Mouse (Mus musculus) A20 (cell line): Measurements from ENCODE around the gene Tpra1.

Experiments
- DNase-seq: peaks from one replicate; pipeline ENCODE4 v3.0.0-alpha.2; 2011; ENCODE audit warnings: low read depth, low spot score

Gene Tpra1

DNA sequence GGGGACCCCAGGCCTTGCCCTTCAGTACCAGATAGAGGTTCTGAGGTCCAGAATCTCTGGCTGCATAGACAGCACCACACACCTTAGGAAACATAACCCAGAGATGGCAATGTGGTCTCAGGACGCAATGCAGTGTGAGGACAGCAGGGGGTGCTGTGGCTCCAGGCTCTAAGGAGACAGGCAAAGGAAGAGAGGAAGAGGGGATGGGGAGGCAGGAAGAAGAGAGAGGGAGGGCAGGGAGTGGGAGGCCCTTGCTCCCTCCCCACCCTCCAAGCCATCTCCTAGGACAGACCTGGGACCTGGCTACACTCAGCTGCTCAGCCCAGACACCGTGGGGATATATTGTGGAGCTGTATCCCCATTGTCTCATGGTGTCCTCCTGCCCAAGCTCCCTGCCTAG, 25.5 kb downstream of the Tpra1 start:
- peak; percentile 65 for DNase-seq

DNA sequence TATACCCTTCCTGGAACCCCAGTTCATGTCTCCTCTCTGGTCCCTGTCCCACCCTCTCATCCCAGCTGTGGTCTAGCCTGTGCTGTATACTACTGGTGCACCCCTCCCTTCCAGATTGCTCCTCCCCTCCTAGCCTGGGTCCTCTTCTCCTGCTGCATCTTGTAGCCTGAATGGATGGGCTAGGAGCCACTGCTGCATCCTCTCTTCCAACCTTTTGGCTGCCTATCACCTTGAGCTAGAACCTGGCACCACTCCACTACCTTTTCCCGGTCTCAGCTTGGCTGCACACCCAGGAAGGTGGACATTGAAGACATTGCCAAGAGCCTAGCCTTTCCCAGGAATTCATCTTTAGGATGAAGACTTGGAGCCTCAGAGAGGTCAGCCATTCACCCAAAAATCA, 26.0 kb downstream of the Tpra1 start:
- no peak for DNase-seq

GRCm38 (mm10) chr6:88928576-88928975, 26.5 kb downstream of the Tpra1 start:
- no peak for DNase-seq

GRCm38 (mm10) chr6:88929451-88929850, 27.4 kb downstream of the Tpra1 start:
- DNase-seq: no peak

DNA sequence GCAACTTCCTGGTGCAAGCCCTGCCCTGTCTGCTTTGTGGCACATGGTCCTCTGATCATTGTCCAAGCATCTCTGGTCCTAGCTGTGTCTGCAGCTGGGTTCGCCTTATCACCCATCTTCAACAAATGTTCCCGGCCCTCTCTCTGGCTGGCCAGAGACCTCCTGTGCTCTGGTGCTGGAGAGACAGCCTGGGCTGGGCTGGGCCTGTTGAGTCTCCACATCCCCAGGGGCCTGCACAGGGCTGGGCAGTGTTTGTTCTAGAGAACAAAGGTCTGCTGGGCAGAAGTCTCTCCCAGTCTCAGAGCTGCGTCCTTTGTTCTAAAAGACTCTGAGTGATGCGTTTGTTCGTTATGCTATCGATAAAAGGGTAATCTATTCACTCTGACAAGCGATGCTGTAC, 28.0 kb downstream of the Tpra1 start:
- no peak for DNase-seq

DNA sequence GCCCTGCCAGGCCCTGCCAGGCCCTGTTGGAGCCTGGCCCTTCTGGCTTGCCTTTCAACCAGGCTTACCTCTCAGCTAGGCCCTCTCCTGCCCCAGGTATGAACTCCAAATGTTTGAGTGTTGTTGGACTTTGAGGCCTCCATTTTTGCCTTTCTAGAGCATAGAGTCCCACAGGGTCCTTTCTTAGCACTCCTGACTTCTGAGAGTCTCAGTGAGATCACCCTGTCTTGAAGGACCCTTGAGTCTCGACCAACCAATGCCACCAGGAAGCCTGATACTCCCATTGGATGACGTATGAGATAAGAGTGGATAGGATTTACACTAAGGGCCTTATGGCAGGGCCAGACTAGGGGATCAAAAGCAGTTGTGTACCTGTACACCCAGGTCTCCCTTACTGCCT, 29.4 kb downstream of the Tpra1 start:
- DNase-seq: no peak

DNA sequence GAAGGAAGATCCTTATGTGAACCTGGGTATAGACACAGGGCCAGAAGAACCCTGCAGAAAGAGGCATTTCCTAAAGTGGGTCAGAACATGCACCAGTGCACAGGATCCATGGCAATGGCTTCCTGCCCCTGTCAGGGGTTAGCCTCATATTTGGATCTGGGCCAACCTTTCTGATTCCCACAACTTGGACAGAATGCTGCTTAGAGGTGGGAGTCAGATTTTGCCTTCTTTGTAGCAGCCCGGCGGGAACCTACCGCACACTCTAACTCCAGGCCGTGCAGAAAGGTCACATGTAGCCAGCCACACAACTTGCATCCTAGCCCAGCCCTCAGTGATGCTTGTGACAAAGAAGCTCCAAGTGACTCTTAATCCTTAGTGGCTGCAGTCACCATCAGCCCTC, 32.1 kb downstream of the Tpra1 start:
- DNase-seq: no peak

DNA sequence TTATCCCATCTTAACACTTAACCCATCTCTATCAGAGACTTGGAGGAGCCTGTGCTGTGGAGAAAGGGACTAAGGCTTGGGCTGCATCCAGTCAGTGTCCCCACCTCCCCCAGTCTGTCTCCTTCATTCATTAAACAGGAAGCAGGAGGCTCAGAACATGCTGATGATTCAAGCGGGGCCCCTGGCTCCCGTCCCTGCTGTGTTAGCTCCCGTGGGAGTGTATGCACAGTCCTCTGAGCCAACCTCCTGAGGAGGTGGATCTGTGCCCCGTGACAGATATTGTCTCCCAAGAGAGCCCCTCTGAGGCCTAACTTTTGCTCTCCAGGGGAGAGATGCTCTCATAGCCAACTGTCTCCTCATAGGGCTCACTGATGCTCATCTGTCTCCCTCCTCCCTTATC, 32.8 kb downstream of the Tpra1 start:
- DNase-seq: no peak

- peak; percentile 85 for DNase-seq
Measured at GRCm38 (mm10) chr6:88935735-88936276, 33.8 kb downstream of the Tpra1 start.

DNA sequence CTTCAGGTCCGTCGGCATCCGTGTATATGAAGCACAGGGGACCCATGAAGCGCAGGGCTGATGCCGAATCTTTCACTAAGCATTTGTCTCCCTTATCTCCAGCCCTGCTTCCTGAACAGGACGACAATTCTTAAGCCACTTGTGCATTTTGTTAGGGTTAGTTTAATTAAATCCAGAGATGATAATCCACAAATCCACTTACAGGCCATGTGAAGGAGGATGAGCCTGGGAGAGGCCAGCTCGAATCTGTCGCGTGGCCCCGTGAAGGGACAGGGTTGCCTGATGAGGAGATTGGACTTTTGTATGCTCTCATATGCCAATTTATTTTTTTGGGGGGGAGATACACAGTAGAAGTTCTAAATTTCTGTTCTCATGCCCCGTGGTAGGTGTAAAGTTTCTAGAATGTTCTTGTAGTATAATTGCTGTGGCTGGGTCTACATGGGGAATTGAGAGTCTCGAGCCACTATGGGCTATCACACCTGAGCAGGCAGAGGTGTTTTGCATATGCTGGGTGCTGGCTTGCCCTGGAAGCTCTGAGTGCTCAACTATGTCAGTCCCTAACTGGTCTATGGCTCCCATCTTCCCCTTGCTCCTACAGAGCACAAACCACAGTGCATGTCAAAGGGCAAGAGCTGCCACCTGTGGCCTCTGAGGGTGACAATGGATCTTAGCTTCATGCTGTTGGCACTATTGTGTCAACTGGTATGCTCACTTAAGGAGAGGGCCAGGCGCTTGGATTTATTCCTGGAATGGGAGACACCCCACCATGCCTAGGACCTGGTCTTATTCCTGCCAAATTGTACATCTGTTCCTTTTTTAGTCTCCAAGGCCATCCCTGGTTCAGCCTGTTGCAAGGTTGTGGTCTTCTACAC, 34.5 kb downstream of the Tpra1 start:
- peak; percentile 89 for DNase-seq

GRCm38 (mm10) chr6:88937214-88937549, 35.1 kb downstream of the Tpra1 start:
- no peak for DNase-seq

DNA sequence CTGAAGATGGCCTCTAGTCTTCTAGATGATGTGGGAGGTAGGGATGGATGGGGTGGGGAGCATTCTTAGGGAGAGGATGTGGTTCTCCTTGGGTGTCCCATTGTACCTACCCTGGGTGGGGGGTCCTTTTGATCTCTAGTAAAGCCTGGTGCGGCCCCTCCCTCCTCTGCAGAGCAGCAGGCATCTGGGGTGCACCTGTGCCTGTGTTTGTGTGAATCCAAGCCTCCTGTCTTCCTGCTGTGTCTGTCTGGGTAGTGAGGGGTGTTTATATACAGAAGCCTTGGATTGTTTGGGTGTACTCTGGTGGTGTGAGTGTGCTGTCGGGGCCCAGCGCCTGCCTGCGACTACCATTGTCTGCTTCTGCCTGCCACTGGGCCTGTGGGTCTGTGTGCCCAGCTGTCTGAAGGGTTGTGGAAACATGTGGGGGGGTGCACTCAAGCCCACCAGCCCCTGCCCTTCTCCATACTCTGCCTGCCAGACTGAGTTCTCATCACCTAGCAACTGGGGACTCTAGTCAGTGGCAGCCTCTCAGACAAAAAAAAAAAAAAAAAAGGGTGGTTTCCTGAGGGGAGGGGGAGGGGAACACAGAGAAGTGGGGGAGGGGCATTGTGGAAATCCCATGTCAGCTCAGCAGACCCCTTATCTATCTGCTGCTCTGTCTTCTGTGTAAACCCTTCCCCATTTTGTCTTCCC, 36.1 kb downstream of the Tpra1 start:
- DNase-seq: peak; percentile 78

- no peak for DNase-seq
Measured at GRCm38 (mm10) chr6:88938664-88939055, 36.6 kb downstream of the Tpra1 start.

DNA sequence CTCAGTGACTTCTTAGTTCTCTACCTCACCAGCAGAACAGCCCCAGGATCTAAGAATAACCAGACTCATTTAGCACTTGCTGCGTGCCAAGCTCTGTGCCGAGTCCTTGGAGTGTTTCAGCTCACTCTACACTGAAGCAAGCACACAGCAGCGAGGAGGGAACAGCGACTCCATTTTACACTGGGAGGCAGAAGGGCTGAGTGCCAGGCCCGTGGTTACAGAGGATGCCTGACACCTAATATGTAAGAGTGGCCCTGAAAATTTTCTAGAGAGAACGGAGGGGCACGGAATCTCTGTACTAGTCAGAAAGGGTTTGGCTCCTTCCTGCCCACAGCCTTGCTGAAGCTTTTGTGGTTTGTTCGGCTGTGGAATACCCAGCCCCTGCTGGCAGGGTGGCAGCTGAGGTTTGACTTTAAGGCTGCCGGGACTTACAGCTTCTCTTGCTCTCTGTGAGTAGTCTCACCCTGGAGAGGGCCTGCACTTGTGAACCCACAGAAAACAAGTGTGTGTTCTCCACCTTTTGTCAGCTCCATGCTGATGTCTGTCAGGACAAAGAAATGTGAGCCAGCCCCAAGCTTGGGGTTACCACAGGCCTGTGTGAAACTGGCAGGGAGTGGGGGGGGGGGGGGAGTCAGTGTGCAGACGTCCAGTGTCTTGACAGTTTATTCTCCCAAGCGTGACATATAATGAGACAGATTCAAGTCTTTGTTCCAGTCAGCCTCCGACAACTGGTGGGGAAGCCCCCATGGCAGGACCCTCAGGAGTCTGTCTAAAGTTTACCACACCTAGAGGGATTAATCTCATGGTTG, 37.4 kb downstream of the Tpra1 start:
- peak; percentile 79 for DNase-seq

DNA sequence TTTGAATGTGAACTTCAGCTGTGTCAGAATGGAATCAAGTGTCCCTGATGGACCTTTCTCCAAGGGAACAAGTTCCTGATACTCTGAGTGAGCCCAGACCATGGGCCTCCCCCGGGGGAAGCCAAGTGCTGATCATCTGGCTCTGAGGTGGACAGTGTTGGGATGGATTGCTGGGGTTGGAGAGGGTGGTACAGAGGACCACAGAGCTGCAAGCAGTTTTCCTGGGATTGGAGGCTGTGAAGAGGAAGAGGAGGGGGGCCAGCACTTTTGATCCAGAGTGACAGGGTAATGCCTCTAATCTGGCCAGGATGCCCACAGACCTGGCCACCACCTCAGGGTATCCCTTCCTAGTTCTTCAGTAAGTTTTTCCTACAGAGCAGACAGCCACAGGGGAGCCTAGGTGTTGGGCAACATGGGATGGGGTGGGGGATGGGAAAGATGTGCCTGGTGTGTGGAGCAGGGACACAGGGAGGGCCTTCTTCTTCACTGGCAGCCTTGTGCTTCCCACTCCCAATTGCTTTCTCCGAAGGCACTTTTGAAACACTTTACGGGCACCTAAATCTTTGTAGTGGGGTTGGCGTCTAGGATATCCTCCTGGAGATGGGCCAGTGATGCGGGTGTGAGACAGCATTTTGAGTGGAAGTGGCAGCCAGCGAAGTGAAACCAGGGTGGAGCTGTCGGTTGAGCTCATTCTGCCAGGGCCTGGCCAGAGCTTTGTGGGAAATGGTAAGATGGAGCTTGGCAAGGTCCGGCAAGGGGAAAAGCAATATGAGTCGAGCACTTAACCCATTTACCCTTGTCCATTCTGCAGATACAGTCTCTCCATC, 38.3 kb downstream of the Tpra1 start:
- no peak for DNase-seq

DNA sequence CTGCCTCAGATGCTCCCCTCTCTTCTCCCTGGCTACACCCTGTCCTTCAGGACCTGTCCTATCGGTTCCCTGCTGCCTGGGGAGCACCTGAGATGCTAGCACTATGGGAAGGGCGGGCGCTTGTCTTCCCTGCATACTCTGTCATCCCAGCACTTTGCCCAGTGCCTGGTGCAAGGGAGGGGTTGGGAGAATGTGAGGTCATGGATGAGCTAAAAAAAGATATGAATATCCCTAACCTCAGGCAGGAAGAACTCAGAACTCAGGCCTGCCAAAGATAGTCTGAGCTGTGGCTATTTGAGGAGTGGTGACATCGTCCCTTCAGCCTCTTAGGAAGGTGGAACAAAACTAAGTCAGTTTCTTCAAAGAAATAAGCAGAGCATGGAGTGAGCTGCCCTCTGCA, 39.6 kb downstream of the Tpra1 start:
- DNase-seq: no peak

DNA sequence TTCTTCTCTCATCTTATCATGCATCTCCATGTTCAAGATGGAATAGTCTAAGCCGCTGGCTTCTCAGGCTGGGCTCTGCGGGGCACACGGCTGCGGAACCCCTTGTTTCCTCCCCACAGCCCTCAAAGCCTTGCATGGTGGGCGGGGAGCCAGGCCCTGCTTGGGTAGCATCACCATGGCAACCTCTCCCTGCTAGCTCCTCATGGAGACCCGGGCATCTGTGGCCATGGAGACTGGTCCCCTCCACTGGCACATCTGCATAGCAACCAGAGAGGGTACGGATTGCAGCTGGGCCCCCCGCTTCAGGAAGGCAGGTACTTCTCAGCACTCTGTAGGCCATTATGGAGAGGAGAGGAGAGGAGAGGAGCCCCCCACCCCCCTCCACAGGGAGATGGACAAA, 40.5 kb downstream of the Tpra1 start:
- DNase-seq: no peak

GRCm38 (mm10) chr6:88943666-88944065, 41.6 kb downstream of the Tpra1 start:
- no peak for DNase-seq

DNA sequence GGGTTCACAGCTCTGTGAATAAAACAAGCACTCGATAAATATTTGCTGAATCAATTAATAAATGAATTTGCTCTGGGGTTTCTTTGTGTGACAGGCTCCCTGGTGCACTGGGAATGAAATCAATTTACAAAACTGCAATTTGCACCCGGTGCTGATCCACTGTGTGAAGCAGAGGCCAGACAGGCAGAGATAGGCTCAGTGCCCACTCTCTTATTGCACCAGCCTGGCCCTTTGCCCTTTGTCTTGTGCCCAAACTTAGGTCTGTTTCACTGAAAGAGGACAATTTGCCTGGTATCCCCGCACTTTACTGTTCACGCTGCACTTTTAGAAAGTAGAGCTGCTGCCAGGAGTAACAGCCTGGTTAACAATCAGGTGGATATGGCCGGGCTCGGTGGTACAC, 44.4 kb downstream of the Tpra1 start:
- no peak for DNase-seq

- peak; percentile 40 for DNase-seq
Measured at GRCm38 (mm10) chr6:88947771-88948170, 45.7 kb downstream of the Tpra1 start.

DNA sequence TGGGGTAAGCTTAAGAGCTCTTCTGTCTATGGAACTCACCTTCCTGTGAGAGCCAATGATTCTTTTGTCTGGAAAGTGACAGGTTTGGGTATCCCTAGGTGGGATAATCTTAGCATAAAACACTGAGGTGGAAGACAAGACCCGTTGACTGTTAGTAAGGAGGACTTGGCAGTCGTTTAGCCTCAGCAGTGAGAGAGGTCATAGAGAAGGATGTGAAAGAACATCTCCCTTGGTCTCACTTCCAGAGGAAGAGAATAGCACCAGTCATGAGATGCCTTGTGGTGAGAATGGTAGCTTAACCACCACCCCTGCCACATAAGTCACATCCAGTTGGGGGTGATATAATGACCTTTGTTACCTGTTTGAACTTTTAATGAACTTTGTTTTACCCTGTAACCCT, 54.7 kb downstream of the Tpra1 start:
- DNase-seq: peak; percentile 72
